Mouse (Mus musculus): ENCODE results near the gene Cebpb. TPM values are rescaled to one million over a fixed set of nuclear protein-coding genes. Genes with fewer than 3 reads are reported as not detected.
"Not testable (repeated sequence)": the region's sequence is repeated elsewhere in the genome, so short reads cannot be mapped to it uniquely, and the experiment has no call there.

Cebpb gene
- total RNA-seq (2021): 10 to 100 TPM; 15.9 to 17.3 TPM
- long read RNA-seq, experiment 1, transcript Cebpb-201 (1 exons, 1,504 nt): major isoform, 84 of 84 reads
- long read RNA-seq, experiment 1, partial matches to known transcripts: 0 of 84 reads
- long read RNA-seq, experiment 1, other reads (novel, unspliced or antisense): 0 of 84 reads
- long read RNA-seq, experiment 2, transcript Cebpb-201 (1 exons, 1,504 nt): major isoform, 48 of 48 reads
- long read RNA-seq, experiment 2, partial matches to known transcripts: 0 of 48 reads
- long read RNA-seq, experiment 2, other reads (novel, unspliced or antisense): 0 of 48 reads

GRCm38 (mm10) chr2:167688498-167689451, at the start of gene Cebpb:
Cebpb (plus strand) TSS chr2:167688915.
- peak; percentile 66 to 83 for DNase-seq (ENCODE audit: low spot score in 2 of 2)

- DNase-seq (ENCODE audit: low spot score in 2 of 2): no peak
Measured at GRCm38 (mm10) chr2:167640279-167640678, 48.4 kb upstream of the Cebpb start.

- no peak for DNase-seq (ENCODE audit: low spot score in 2 of 2)
Measured at GRCm38 (mm10) chr2:167641337-167641736, 47.4 kb upstream of the Cebpb start.

- no peak for DNase-seq (ENCODE audit: low spot score in 2 of 2)
Measured at GRCm38 (mm10) chr2:167642164-167642563, 46.6 kb upstream of the Cebpb start.

GRCm38 (mm10) chr2:167643356-167644052, 45.2 kb upstream of the Cebpb start:
- not testable (repeated sequence) for DNase-seq (ENCODE audit: low spot score in 2 of 2)

GRCm38 (mm10) chr2:167646411-167646810, 42.3 kb upstream of the Cebpb start:
- no peak for DNase-seq (ENCODE audit: low spot score in 2 of 2)

- no peak for DNase-seq (ENCODE audit: low spot score in 2 of 2)
Measured at GRCm38 (mm10) chr2:167649290-167650032, 39.3 kb upstream of the Cebpb start.

GRCm38 (mm10) chr2:167651622-167652021, 37.1 kb upstream of the Cebpb start:
- DNase-seq (ENCODE audit: low spot score in 2 of 2): no peak

- DNase-seq (ENCODE audit: low spot score in 2 of 2): no peak
Measured at GRCm38 (mm10) chr2:167652694-167653093, 36.0 kb upstream of the Cebpb start.

- no peak for DNase-seq (ENCODE audit: low spot score in 2 of 2)
Measured at GRCm38 (mm10) chr2:167654911-167655600, 33.7 kb upstream of the Cebpb start.

GRCm38 (mm10) chr2:167656629-167657478, 31.9 kb upstream of the Cebpb start:
- no peak for DNase-seq (ENCODE audit: low spot score in 2 of 2)

- no peak for DNase-seq (ENCODE audit: low spot score in 2 of 2)
Measured at GRCm38 (mm10) chr2:167657973-167658372, 30.7 kb upstream of the Cebpb start.

GRCm38 (mm10) chr2:167658712-167659111, 30.0 kb upstream of the Cebpb start:
- no peak for DNase-seq (ENCODE audit: low spot score in 2 of 2)

- no peak for DNase-seq (ENCODE audit: low spot score in 2 of 2)
Measured at GRCm38 (mm10) chr2:167659177-167659846, 29.4 kb upstream of the Cebpb start.

- DNase-seq (ENCODE audit: low spot score in 2 of 2): peak; percentile 40 to 46
Measured at GRCm38 (mm10) chr2:167659847-167660610, 28.7 kb upstream of the Cebpb start.

- DNase-seq (ENCODE audit: low spot score in 2 of 2): no peak
Measured at GRCm38 (mm10) chr2:167660611-167660971, 28.1 kb upstream of the Cebpb start.

GRCm38 (mm10) chr2:167661270-167662203, 27.2 kb upstream of the Cebpb start, which contains the start of gene Gm20431:
Gm20431 (minus strand) TSS chr2:167661496.
- peak; percentile 94 to 96 for DNase-seq (ENCODE audit: low spot score in 2 of 2)

All from left cerebral cortex, adult 18-20 months (tissue).